Mouse (Mus musculus) kidney, embryonic 16.5 days (tissue): ENCODE measurements around the gene Rab33b. TPM values are rescaled to one million over a fixed set of nuclear protein-coding genes. Genes with fewer than 3 reads are reported as not detected.

Experiments used
- ATAC-seq: fragments of 200-750 bp; cut with Nextera tagmentation; 2 replicates; pipeline ENCODE4 v1.8.0; 2017; ENCODE audit warnings: moderate TSS enrichment; ENCODE audit not compliant: low FRiP score, low TSS enrichment
- H3K27ac ChIP-seq: fragments of 300-500 bp; sonication (generic); 2 replicates; pipeline ENCODE4 v1.5.1; 2014; ENCODE audit warnings: low read length
- H3K27me3 ChIP-seq: fragments of 300-500 bp; sonication (generic); 2 replicates; pipeline ENCODE4 v1.6.1; 2014; ENCODE audit warnings: low read length, control low read depth, mixed read lengths; ENCODE audit not compliant: insufficient read depth
- H3K36me3 ChIP-seq: fragments of 300-500 bp; sonication (generic); 2 replicates; pipeline ENCODE4 v1.6.1; 2014; ENCODE audit warnings: low read length, control low read depth, mixed read lengths; ENCODE audit not compliant: insufficient read depth
- H3K4me1 ChIP-seq: fragments of 300-500 bp; sonication (generic); 2 replicates; pipeline ENCODE4 v1.6.1; 2014; ENCODE audit warnings: low read length, control low read depth, mixed read lengths; ENCODE audit not compliant: insufficient read depth
- H3K4me2 ChIP-seq: fragments of 300-500 bp; sonication (generic); replicated peaks from 2 replicates; pipeline ENCODE4 v1.6.1; 2014; ENCODE audit warnings: low read depth, low read length
- H3K4me3 ChIP-seq: fragments of 300-500 bp; sonication (generic); 2 replicates; pipeline ENCODE4 v1.5.1; 2014; ENCODE audit warnings: mild to moderate bottlenecking, low read length
- H3K9ac ChIP-seq: fragments of 300-500 bp; sonication (generic); replicated peaks from 2 replicates; pipeline ENCODE4 v1.6.1; 2014; ENCODE audit warnings: low read length
- H3K9me3 ChIP-seq: fragments of 300-500 bp; sonication (generic); 2 replicates; pipeline ENCODE4 v1.6.1; 2016; ENCODE audit warnings: low read length, control low read depth
- WGBS: fragments of 180-500 bp; shearing (Covaris S2); extraction: QIAGEN DNeasy Blood & Tissue Kit; methylation state at CpG from one replicate; pipeline ENCODE4 v1.1.7; 2014; 5-methylcytosine and 5-hydroxymethylcytosine counted together
- polyA plus RNA-seq: library from polyadenylated mRNA; unstranded; fragments of >200 nt; fragmentation: Nextera tagmentation; extraction: Ambion mirVana; gene quantifications from 2 replicates; pipeline ENCODE4 v1.2.1, GENCODE M21; 2015

The Rab33b gene
- polyA plus RNA-seq, 1 experiment from 2014 or later, result 23.2 TPM

GRCm38 (mm10) chr3:51504385-51504952 lies 20.7 kb downstream of the Rab33b start:
- Histone ChIP-seq H3K4me2 (no peak overlapping the region), H3K9ac (no peak overlapping the region), H3K27me3 (no peaks in the 10 kb centered on the region), H3K36me3 (no peaks in the 10 kb centered on the region), H3K4me3 (no peak overlapping the region), H3K27ac (no peak overlapping the region), H3K9me3 (no peaks in the 10 kb centered on the region), H3K4me1 (no peaks in the 10 kb centered on the region)
- ATAC-seq, result no peak
- 83% methylated on average over 11 of the region's 11 CpGs for WGBS

GRCm38 (mm10) chr3:51505465-51505864 lies 21.7 kb downstream of the Rab33b start:
- H3K4me2 ChIP-seq, result no peak overlapping the region
- no peaks in the 10 kb centered on the region for H3K4me1 ChIP-seq
- H3K9ac ChIP-seq, result no peak overlapping the region
- H3K27me3 ChIP-seq, result no peaks in the 10 kb centered on the region
- no peaks in the 10 kb centered on the region for H3K9me3 ChIP-seq
- 49% methylated on average over 19 of the region's 19 CpGs for WGBS
- H3K4me3 ChIP-seq, result no peak overlapping the region
- H3K36me3 ChIP-seq, result no peaks in the 10 kb centered on the region
- no peak for ATAC-seq
- H3K27ac ChIP-seq, result no peak overlapping the region

- H3K4me1 ChIP-seq, result no peaks in the 10 kb centered on the region
- 25% methylated on average over 8 of the region's 8 CpGs for WGBS
- no peaks in the 10 kb centered on the region for H3K27me3 ChIP-seq
- 0 out of 2 replicates have a peak overlapping the region, but pooled peaks have one; percentile 19 for H3K9ac ChIP-seq
- H3K27ac ChIP-seq, result no peak overlapping the region
- no peaks in the 10 kb centered on the region for H3K9me3 ChIP-seq
- ATAC-seq, result peak; percentile 31; the same call in 1 of the 2 replicates
- H3K4me3 ChIP-seq, result peak overlapping the region; percentile 23
- peak overlapping the region; percentile 39 for H3K4me2 ChIP-seq
- H3K36me3 ChIP-seq, result no peaks in the 10 kb centered on the region
These were observed 27.2 kb downstream of the Rab33b start for GRCm38 (mm10) chr3:51510903-51511302.

DNA sequence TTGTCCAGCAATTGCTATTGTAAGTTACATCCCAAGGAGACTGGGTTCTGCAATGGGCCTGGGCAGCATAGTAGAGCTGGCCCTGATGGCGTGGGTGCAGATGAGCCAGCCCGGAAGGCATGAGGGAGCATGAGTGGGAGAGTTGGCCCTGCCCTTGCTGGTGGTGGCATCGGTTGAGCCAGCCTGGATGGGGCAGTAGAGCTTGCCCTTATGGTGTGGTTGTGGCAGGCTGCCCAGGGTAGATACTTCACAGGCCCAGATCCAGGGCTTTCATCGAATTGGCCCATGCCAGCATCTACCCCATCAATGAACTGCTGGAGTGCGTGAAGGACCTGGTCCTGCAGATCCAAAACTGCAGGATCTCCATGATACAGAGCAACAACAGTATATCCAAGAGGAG lies 28.3 kb downstream of the Rab33b start:
- no peak overlapping the region for H3K27ac ChIP-seq
- H3K4me1 ChIP-seq, result no peaks in the 10 kb centered on the region
- no peak for ATAC-seq
- H3K9me3 ChIP-seq, result no peaks in the 10 kb centered on the region
- H3K4me3 ChIP-seq, result no peak overlapping the region
- H3K36me3 ChIP-seq, result no peaks in the 10 kb centered on the region
- 95% methylated on average over 5 of the region's 5 CpGs for WGBS
- H3K9ac ChIP-seq, result no peak overlapping the region
- no peak overlapping the region for H3K4me2 ChIP-seq
- no peaks in the 10 kb centered on the region for H3K27me3 ChIP-seq

DNA sequence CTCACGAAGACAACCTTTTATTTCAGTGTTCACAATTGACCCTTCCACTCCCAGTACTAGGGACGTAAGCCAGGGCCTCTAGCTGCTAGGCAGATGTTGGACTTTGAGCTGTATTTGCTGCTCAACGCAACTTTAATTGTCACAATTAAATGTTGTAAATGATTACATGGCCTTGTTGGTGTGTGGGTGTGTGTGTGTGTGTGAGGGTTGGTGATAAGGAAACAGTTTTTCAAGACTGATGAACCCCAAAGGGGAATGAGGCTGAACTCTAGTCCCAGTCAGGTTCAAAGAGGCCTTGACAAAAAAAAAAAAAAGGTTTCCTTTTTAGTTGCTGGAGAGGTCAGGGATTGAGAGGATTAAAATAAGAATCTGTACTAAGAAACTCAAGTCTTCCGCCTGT lies 33.7 kb downstream of the Rab33b start:
- no peaks in the 10 kb centered on the region; the same call in 1 of the 2 replicates for H3K4me1 ChIP-seq
- no peaks in the 10 kb centered on the region for H3K27me3 ChIP-seq
- no peak overlapping the region for H3K4me3 ChIP-seq
- H3K27ac ChIP-seq, result no peak overlapping the region
- peaks cover 3% of the 10 kb centered on the region; the same call in 1 of the 2 replicates for H3K36me3 ChIP-seq
- ATAC-seq, result no peak
- H3K9ac ChIP-seq, result no peak overlapping the region
- WGBS, result 62% methylated on average over 4 of the region's 4 CpGs
- no peak overlapping the region for H3K4me2 ChIP-seq
- H3K9me3 ChIP-seq, result no peaks in the 10 kb centered on the region

GRCm38 (mm10) chr3:51517878-51518762 lies 34.4 kb downstream of the Rab33b start:
- Histone ChIP-seq H3K36me3 (peaks cover 6% of the 10 kb centered on the region; the same call in 1 of the 2 replicates), H3K4me1 (no peaks in the 10 kb centered on the region; the same call in 1 of the 2 replicates), H3K9ac (no peak overlapping the region), H3K9me3 (no peaks in the 10 kb centered on the region), H3K27ac (no peak overlapping the region), H3K4me3 (no peak overlapping the region), H3K4me2 (no peak overlapping the region), H3K27me3 (no peaks in the 10 kb centered on the region)
- WGBS, result 73% methylated on average over 12 of the region's 12 CpGs
- peak; percentile 63; the same call in 1 of the 2 replicates for ATAC-seq

DNA sequence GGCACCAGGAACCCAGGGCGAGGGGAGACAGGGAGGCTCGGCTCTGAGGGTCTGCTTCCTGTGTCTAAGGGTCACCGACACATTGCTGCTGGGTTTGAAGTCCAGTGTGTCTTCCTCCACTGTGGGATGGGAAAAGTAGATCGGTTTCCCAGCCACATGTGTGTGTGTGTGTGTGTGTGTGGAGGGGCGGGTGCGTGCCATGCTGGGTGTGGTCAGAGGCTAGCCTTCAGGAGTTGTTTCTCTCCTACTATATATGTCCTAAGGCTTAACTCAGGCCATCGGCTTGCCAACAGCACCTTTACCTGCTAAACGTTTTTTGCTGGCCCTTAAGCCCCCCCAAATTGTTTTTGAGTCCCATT lies 35.0 kb downstream of the Rab33b start:
- no peak overlapping the region for H3K4me2 ChIP-seq
- H3K9me3 ChIP-seq, result no peaks in the 10 kb centered on the region
- no peaks in the 10 kb centered on the region; the same call in 1 of the 2 replicates for H3K4me1 ChIP-seq
- 59% methylated on average over 8 of the region's 8 CpGs for WGBS
- no peak overlapping the region for H3K9ac ChIP-seq
- no peak overlapping the region for H3K27ac ChIP-seq
- no peak overlapping the region for H3K4me3 ChIP-seq
- peaks cover 12% of the 10 kb centered on the region for H3K36me3 ChIP-seq
- no peaks in the 10 kb centered on the region for H3K27me3 ChIP-seq
- ATAC-seq, result no peak

GRCm38 (mm10) chr3:51521262-51521661 lies 37.5 kb downstream of the Rab33b start:
- Histone ChIP-seq H3K9ac (no peak overlapping the region), H3K4me3 (no peak overlapping the region), H3K27me3 (no peaks in the 10 kb centered on the region), H3K4me2 (no peak overlapping the region), H3K36me3 (peaks cover 28% of the 10 kb centered on the region), H3K27ac (no peak overlapping the region), H3K9me3 (no peaks in the 10 kb centered on the region), H3K4me1 (no peaks in the 10 kb centered on the region; the same call in 1 of the 2 replicates)
- peak; percentile 32; the same call in 1 of the 2 replicates for ATAC-seq
- 62% methylated on average over 14 of the region's 14 CpGs for WGBS

GRCm38 (mm10) chr3:51525186-51525785 lies 41.6 kb downstream of the Rab33b start:
- peaks cover 53% of the 10 kb centered on the region for H3K36me3 ChIP-seq
- no peaks in the 10 kb centered on the region for H3K27me3 ChIP-seq
- H3K4me1 ChIP-seq, result no peaks in the 10 kb centered on the region
- H3K27ac ChIP-seq, result no peak overlapping the region
- no peak for ATAC-seq
- H3K9ac ChIP-seq, result no peak overlapping the region
- H3K4me3 ChIP-seq, result no peak overlapping the region
- H3K4me2 ChIP-seq, result no peak overlapping the region
- no peaks in the 10 kb centered on the region for H3K9me3 ChIP-seq
- WGBS, result 84% methylated on average over 16 of the region's 16 CpGs
